Mouse (Mus musculus): ENCODE results near the gene Shf. TPM values are rescaled to one million over a fixed set of nuclear protein-coding genes. Genes with fewer than 3 reads are reported as not detected.

Shf gene
- polyA plus RNA-seq, 1 experiment from 2014 or later = 1.7 TPM

DNA sequence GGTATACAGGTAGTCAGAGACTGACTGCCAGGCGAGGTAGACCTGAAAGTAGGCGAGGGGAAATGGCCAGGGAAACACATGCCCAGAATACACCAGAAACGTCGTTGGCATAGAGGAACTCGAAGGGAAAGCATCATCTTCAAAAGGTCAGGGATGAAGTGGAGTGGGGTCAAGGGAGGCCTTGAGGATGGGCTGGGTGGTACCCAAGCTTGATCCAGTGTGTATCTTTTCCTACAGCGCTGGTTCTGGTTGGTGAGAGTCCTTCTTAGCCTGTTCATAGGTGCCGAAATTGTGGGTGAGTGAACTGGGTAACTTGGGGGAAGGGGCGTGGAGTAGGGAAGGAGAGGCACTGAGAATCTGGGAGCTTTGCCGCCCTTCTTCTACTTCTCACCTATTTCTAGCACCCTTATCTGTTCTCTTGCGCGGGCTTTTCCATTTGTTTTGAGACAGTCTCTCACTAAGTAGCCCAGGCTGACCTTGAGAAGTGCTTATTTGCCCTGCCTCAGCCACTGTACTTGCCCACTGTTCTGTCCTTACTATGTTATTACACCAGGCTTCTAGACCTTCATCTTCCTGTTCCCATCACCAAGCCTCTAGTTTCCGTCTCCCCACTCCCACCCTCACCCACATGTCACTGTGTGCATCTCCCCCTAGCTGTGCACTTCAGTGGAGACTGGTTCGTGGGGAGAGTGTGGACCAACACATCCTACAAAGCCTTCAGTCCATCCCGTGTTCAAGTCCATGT, 68.9 kb downstream of the Shf start:
- H3K27me3 ChIP-seq (ENCODE audit: control insufficient read depth, insufficient read depth, low read length) = peaks cover 22% of the 10 kb centered on the region; the same call in 1 of the 2 replicates
- no peaks in the 10 kb centered on the region for H3K9me3 ChIP-seq (ENCODE audit: control insufficient read depth, low read length)
- peak overlapping the region; percentile 19; the same call in 1 of the 2 replicates for H3K4me3 ChIP-seq (ENCODE audit: low read depth, low read length)
- no peak for TF ChIP-seq EP300 (optimal IDR thresholded peaks at IDR 0.05)
- TF ChIP-seq CTCF (IDR thresholded peaks at IDR 0.05; ENCODE audit: low read depth) = 0 out of 2 replicates have a peak, but pooled peaks have one; percentile 18
- DNase-seq (ENCODE audit: low spot score) = no peak
- H3K27ac ChIP-seq (replicated peaks) = no peak overlapping the region
- no peak overlapping the region for H3K9ac ChIP-seq (ENCODE audit: low read length)
- 20% methylated on average over 14 of the region's 14 CpGs for WGBS
- no peak for ATAC-seq (ENCODE audit: low FRiP score, low TSS enrichment)
- H3K4me2 ChIP-seq (replicated peaks; ENCODE audit: low read depth) = peak overlapping the region; percentile 3; the same call in 1 of the 2 replicates
- H3K4me1 ChIP-seq (replicated peaks; ENCODE audit: control insufficient read depth, insufficient read depth) = no peaks in the 10 kb centered on the region; the same call in 1 of the 2 replicates
- H3K36me3 ChIP-seq (ENCODE audit: control insufficient read depth, insufficient read depth, low read length) = no peaks in the 10 kb centered on the region

Other genes starting within 250 kb of the Shf start
- gene B2m, start 221.5 kb downstream of the Shf start, polyA plus RNA-seq (2015; fragmentation: Nextera tagmentation; extraction: Ambion mirVana) = 445 and 475 TPM in 2 replicates
- 0.05 TPM in 1 of 2 replicates, not detected in the other for gene Trim69, start 208.5 kb downstream of the Shf start, polyA plus RNA-seq (2015; fragmentation: Nextera tagmentation; extraction: Ambion mirVana)
- gene Patl2, start 183.0 kb downstream of the Shf start, polyA plus RNA-seq (2015; fragmentation: Nextera tagmentation; extraction: Ambion mirVana) = not detected in 2 replicates
- gene Terb2, start 182.9 kb downstream of the Shf start, polyA plus RNA-seq (2015; fragmentation: Nextera tagmentation; extraction: Ambion mirVana) = not detected in 2 replicates
- gene Sord, start 134.4 kb downstream of the Shf start, polyA plus RNA-seq (2015; fragmentation: Nextera tagmentation; extraction: Ambion mirVana) = 49.7 and 51.2 TPM in 2 replicates
- gene Duox2, start 70.7 kb downstream of the Shf start, polyA plus RNA-seq (2015; fragmentation: Nextera tagmentation; extraction: Ambion mirVana) = 15.2 and 17.2 TPM in 2 replicates
- 98.8 and 101 TPM in 2 replicates for gene Duoxa2, start 70.3 kb downstream of the Shf start, polyA plus RNA-seq (2015; fragmentation: Nextera tagmentation; extraction: Ambion mirVana)
- 17.3 and 19.4 TPM in 2 replicates for gene Duoxa1, start 55.4 kb downstream of the Shf start, polyA plus RNA-seq (2015; fragmentation: Nextera tagmentation; extraction: Ambion mirVana)
- gene Duox1, start 53.5 kb downstream of the Shf start, polyA plus RNA-seq (2015; fragmentation: Nextera tagmentation; extraction: Ambion mirVana) = 3.5 and 4.3 TPM in 2 replicates
- 10.6 and 12.9 TPM in 2 replicates for gene Slc28a2, start 57.3 kb upstream of the Shf start, polyA plus RNA-seq (2015; fragmentation: Nextera tagmentation; extraction: Ambion mirVana)
- not detected in 2 replicates for gene Gm14085, start 115.8 kb upstream of the Shf start, polyA plus RNA-seq (2015; fragmentation: Nextera tagmentation; extraction: Ambion mirVana)
- 8.5 and 9.3 TPM in 2 replicates for gene Gatm, start 242.1 kb upstream of the Shf start, polyA plus RNA-seq (2015; fragmentation: Nextera tagmentation; extraction: Ambion mirVana)

Measured in stomach, postnatal 0 days (tissue).